Mouse (Mus musculus): ENCODE measurements around the gene Dspp.

DNA sequence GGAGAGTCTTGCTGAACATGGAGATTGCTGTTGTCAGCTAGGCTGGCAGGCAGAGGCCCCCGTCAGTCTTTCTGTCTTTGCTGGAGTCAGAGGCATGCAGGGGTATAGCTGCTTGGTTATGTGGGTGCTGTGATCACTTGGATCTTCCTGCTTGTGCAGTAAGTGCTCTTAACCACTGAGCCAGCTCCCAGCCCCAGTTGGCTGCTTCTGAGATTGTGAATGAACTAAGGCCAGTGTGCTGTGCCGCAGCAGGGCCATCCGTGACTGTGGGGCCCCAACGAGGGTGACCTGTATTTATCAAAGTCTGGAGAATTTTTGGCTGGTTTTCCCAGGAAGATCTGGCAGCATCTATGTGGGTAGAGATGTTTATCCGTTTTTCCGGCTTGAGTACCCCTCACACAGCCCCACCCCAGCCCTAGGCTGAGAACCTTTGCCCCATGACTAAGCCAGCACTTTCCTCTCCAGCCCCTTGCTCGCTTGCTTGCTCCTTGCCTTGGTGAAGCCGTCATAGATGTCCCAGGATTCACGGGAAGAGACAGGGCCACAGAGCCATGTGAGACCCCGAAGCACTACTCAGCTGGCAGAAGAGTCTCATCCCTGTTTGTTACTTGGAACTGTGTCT lies 32.5 kb upstream of the Dspp start:
- TF ChIP-seq POLR2A (IDR thresholded peaks at IDR 0.05; ENCODE audit: extremely low read depth, insufficient read depth, low read length) (no peak), CTCF (IDR thresholded peaks at IDR 0.05; ENCODE audit: low read depth, low read length) (no peak)
